Mouse (Mus musculus) hindbrain, embryonic 16.5 days (tissue): ENCODE results near the gene Hnf4a. TPM values are rescaled to one million over a fixed set of nuclear protein-coding genes. Genes with fewer than 3 reads are reported as not detected.
A peak's percentile ranks its signal among the peaks of the same experiment; 100 is the strongest.

Experiments
- ATAC-seq: fragments of 200-750 bp; cut with Nextera tagmentation; 2 replicates; pipeline ENCODE4 v1.8.0; 2017; ENCODE audit warnings: moderate TSS enrichment, moderate library complexity
- H3K27ac ChIP-seq: fragments of 300-500 bp; sonication (generic); 2 replicates; pipeline ENCODE4 v1.5.1; 2014; ENCODE audit warnings: low read depth, mild to moderate bottlenecking, control low read depth, low read length, moderate library complexity
- H3K27me3 ChIP-seq: fragments of 300-500 bp; sonication (generic); replicated peaks from 2 replicates; pipeline ENCODE4 v1.6.1; 2014; ENCODE audit warnings: low read length; ENCODE audit not compliant: control insufficient read depth, insufficient read depth
- H3K36me3 ChIP-seq: fragments of 300-500 bp; sonication (generic); 2 replicates; pipeline ENCODE4 v1.6.1; 2014; ENCODE audit warnings: mild to moderate bottlenecking, low read length, moderate library complexity, mixed read lengths; ENCODE audit not compliant: control insufficient read depth, insufficient read depth
- H3K4me1 ChIP-seq: fragments of 300-500 bp; sonication (generic); 2 replicates; pipeline ENCODE4 v1.6.1; 2014; ENCODE audit warnings: low read depth, low read length; ENCODE audit not compliant: control insufficient read depth, insufficient read depth
- H3K4me2 ChIP-seq: fragments of 300-500 bp; sonication (generic); 2 replicates; pipeline ENCODE4 v1.6.1; 2014; ENCODE audit warnings: mild to moderate bottlenecking, low read length, control low read depth, moderate library complexity
- H3K4me3 ChIP-seq: fragments of 300-500 bp; sonication (generic); 2 replicates; pipeline ENCODE4 v1.5.1; 2014; ENCODE audit warnings: mild to moderate bottlenecking, low read length, control low read depth, moderate library complexity
- H3K9ac ChIP-seq: fragments of 300-500 bp; sonication (generic); 2 replicates; pipeline ENCODE4 v1.6.1; 2014; ENCODE audit warnings: low read depth, mild to moderate bottlenecking, control low read depth, low read length, moderate library complexity
- H3K9me3 ChIP-seq: fragments of 300-500 bp; sonication (generic); 2 replicates; pipeline ENCODE4 v1.6.1; 2014; ENCODE audit warnings: mild to moderate bottlenecking, low read length, moderate library complexity; ENCODE audit not compliant: control insufficient read depth
- WGBS: fragments of 180-500 bp; shearing (Covaris S2); extraction: QIAGEN DNeasy Blood & Tissue Kit; methylation state at CpG from one replicate; pipeline ENCODE4 v1.1.7; 2014; 5-methylcytosine and 5-hydroxymethylcytosine counted together
- polyA plus RNA-seq: library from polyadenylated mRNA; unstranded; fragments of >200 nt; fragmentation: Nextera tagmentation; extraction: Ambion mirVana; gene quantifications from 2 replicates; pipeline ENCODE4 v1.2.1, GENCODE M21; 2015

The Hnf4a gene
- polyA plus RNA-seq, 1 experiment from 2014 or later: not detected

DNA sequence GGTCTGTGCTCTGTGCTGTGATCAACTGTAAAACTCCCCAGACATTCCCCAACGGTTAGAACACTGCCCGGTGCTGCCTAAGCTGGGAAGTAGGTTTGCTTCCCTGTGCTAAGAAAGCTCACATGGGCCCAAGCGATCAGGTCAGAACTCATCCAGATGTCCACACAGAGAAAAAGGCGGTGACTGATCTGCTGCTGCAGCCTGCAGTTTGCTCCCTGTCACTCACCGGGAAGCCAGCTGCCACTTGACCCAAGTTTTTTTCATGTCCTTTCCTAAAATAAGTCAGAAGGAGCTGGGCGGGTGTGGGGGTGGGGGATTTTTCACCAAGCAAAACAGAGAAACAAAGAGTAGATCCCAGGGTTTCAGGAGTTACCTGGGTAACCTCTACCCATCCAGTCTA lies 42.0 kb upstream of the Hnf4a start:
- Histone ChIP-seq H3K36me3 (peaks cover 20% of the 10 kb centered on the region), H3K4me1 (no peaks in the 10 kb centered on the region), H3K27ac (no peak overlapping the region), H3K9ac (no peak overlapping the region), H3K27me3 (no peaks in the 10 kb centered on the region), H3K4me2 (no peak overlapping the region), H3K9me3 (no peaks in the 10 kb centered on the region), H3K4me3 (no peak overlapping the region)
- ATAC-seq: no peak
- WGBS: 73% methylated on average over 6 of the region's 6 CpGs

GRCm38 (mm10) chr2:163466771-163467170 lies 39.8 kb upstream of the Hnf4a start:
- no peaks in the 10 kb centered on the region for H3K27me3 ChIP-seq
- peaks cover 8% of the 10 kb centered on the region for H3K4me1 ChIP-seq
- no peak overlapping the region for H3K27ac ChIP-seq
- no peaks in the 10 kb centered on the region for H3K9me3 ChIP-seq
- no peak overlapping the region for H3K4me3 ChIP-seq
- H3K36me3 ChIP-seq: peaks cover 23% of the 10 kb centered on the region
- H3K9ac ChIP-seq: no peak overlapping the region
- no peak for ATAC-seq
- WGBS: 84% methylated on average over 8 of the region's 8 CpGs
- H3K4me2 ChIP-seq: no peak overlapping the region

GRCm38 (mm10) chr2:163467585-163467984 lies 39.0 kb upstream of the Hnf4a start:
- no peak overlapping the region for H3K4me3 ChIP-seq
- no peak for ATAC-seq

DNA sequence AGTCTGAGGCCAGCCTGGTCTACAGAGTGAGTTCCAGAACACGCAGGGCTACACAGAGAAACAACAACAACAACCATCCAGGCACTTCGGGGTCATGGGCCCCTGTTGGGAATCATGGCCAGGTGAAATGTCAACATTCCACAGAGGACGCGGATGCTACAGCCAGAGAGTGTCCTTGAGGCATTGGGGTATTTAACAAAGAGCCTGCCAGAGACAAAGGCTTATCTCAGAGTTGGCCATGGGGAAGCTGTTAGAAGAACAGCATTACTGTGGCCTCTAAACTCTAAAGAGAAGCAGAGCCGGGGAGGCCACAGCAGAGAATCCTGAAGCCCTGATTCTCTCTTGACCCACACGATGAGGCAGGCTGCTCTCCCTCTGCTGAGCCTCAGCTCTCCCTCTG lies 37.7 kb upstream of the Hnf4a start:
- no peak for ATAC-seq
- Histone ChIP-seq H3K4me2 (no peak overlapping the region), H3K27ac (no peak overlapping the region), H3K9me3 (no peaks in the 10 kb centered on the region), H3K9ac (no peak overlapping the region), H3K4me1 (peaks cover 9% of the 10 kb centered on the region), H3K36me3 (peaks cover 23% of the 10 kb centered on the region), H3K4me3 (no peak overlapping the region), H3K27me3 (no peaks in the 10 kb centered on the region)
- 95% methylated on average over 6 of the region's 6 CpGs for WGBS

More at GRCm38 (mm10) chr2:163467585-163467984, 39.0 kb upstream of the Hnf4a start:
- Histone ChIP-seq H3K9ac (no peak overlapping the region), H3K27me3 (no peaks in the 10 kb centered on the region), H3K4me2 (no peak overlapping the region), H3K4me1 (peaks cover 9% of the 10 kb centered on the region), H3K36me3 (peaks cover 23% of the 10 kb centered on the region), H3K9me3 (no peaks in the 10 kb centered on the region), H3K27ac (no peak overlapping the region)
- WGBS: 93% methylated on average over 6 of the region's 6 CpGs

DNA sequence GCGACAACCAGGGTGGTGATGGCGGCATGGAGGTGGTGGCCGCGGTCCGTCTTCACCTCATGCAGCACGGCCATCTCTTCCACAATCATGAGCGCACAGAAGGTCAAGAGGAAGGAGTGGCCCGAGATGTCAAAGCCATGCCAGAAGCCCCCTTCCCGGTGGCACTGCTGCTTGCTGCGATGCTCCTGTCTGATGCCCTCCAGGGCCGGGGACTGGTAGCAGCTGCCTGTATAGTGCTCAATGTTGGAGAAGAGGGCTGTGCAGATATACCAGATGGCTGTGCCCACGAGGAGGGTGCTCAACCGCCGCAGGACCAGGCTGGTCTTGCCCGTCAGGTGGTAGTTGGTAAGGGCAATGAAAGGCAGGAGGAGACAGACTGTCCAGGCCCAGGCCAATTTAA lies 36.9 kb upstream of the Hnf4a start:
- H3K4me1 ChIP-seq: peaks cover 9% of the 10 kb centered on the region
- no peak for ATAC-seq
- H3K27ac ChIP-seq: no peak overlapping the region
- no peak overlapping the region for H3K9ac ChIP-seq
- peaks cover 23% of the 10 kb centered on the region for H3K36me3 ChIP-seq
- no peaks in the 10 kb centered on the region for H3K27me3 ChIP-seq
- H3K4me2 ChIP-seq: no peak overlapping the region
- no peak overlapping the region for H3K4me3 ChIP-seq
- H3K9me3 ChIP-seq: no peaks in the 10 kb centered on the region
- WGBS: 97% methylated on average over 15 of the region's 15 CpGs

DNA sequence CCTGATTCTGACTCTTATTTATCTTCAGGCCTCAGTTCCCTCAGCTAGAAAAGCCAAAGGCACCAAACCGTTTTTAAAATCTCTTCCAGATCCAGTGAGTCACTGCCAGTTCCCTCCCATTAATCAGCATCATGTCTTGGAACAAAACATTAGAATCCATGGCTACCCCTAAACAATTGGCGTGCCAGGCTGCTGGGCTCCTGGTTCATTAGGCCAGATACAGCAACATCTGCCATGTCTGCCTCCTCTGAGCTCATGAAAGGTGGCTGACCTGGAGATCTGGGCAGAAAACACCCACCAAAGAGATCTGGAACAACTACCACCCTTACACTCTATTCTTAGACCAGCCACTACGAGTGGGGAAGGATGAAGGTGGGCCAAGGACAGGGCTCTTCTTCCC lies 35.5 kb upstream of the Hnf4a start:
- Histone ChIP-seq H3K4me2 (peak overlapping the region; percentile 91), H3K27me3 (no peaks in the 10 kb centered on the region), H3K4me1 (peaks cover 9% of the 10 kb centered on the region), H3K9ac (no peak overlapping the region), H3K36me3 (peaks cover 21% of the 10 kb centered on the region), H3K27ac (no peak overlapping the region), H3K4me3 (no peak overlapping the region; the same call in 1 of the 2 replicates), H3K9me3 (no peaks in the 10 kb centered on the region)
- ATAC-seq: no peak
- 52% methylated on average over 3 of the region's 3 CpGs for WGBS

GRCm38 (mm10) chr2:163471710-163472465 lies 34.7 kb upstream of the Hnf4a start:
- 5% methylated on average over 35 of the region's 36 CpGs for WGBS

GRCm38 (mm10) chr2:163472466-163472851 lies 34.1 kb upstream of the Hnf4a start, which contains the start of gene Fitm2:
Gene Fitm2, minus strand, starts transcription at chr2:163472629.
- Histone ChIP-seq H3K9ac (peak within 1 kb of the TSS; percentile 91), H3K4me2 (peak within 1 kb of the TSS; percentile 91), H3K27ac (peak within 1 kb of the TSS; percentile 85), H3K9me3 (no peaks in the 10 kb centered on the region), H3K4me3 (peak within 1 kb of the TSS; percentile 92), H3K4me1 (peaks cover 9% of the 10 kb centered on the region), H3K27me3 (no peaks in the 10 kb centered on the region), H3K36me3 (peaks cover 15% of the 10 kb centered on the region)
- peak; percentile 92 for ATAC-seq
- 0% methylated on average over 17 of the region's 30 CpGs for WGBS

More at GRCm38 (mm10) chr2:163471710-163472465, 34.7 kb upstream of the Hnf4a start:
- H3K27me3 ChIP-seq: no peaks in the 10 kb centered on the region
- peak overlapping the region; percentile 91 for H3K9ac ChIP-seq
- H3K36me3 ChIP-seq: peaks cover 15% of the 10 kb centered on the region
- H3K4me2 ChIP-seq: peak overlapping the region; percentile 91
- H3K27ac ChIP-seq: peak overlapping the region; percentile 85
- peak overlapping the region; percentile 92 for H3K4me3 ChIP-seq
- peaks cover 9% of the 10 kb centered on the region for H3K4me1 ChIP-seq
- no peaks in the 10 kb centered on the region for H3K9me3 ChIP-seq
- peak; percentile 81 for ATAC-seq

DNA sequence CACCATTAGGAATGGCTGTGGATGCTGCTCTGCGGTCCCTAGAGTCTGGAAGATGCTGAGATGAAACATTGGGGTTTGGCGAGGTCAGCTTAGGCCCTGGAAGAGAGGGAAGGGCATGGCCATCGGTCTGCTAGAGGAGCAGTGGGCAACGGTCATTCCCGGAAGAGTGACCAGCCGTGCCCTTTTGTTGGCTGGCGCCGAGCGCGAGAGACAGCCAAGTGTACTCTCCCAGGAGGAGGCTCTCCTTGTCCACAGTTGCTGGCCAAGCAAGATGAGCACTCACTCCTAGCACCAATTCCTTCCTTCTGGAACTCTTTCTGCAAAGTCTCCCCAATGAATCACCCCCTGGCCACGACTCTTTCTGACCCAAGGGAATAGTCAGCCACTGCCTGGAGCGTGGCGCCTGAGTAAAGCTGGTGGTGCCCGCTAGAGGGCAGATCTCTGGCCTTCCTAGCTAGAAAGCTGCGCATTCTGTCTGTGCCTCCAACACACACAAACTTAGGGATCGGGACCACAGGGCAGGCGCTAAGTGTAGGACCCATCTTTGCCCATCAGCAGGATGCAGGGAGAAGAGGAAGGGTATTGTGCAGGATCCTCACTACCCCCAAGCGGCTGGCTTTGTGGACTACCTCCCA lies 26.3 kb upstream of the Hnf4a start:
- 52% methylated on average over 18 of the region's 18 CpGs for WGBS
- Histone ChIP-seq H3K27me3 (no peaks in the 10 kb centered on the region; the same call in 1 of the 2 replicates), H3K27ac (no peak overlapping the region), H3K36me3 (no peaks in the 10 kb centered on the region), H3K9ac (no peak overlapping the region), H3K4me3 (no peak overlapping the region), H3K9me3 (no peaks in the 10 kb centered on the region), H3K4me2 (no peak overlapping the region), H3K4me1 (peaks cover 8% of the 10 kb centered on the region)
- no peak for ATAC-seq
